Mouse (Mus musculus): ENCODE data around the gene Ocln. TPM values are rescaled to one million over a fixed set of nuclear protein-coding genes. Genes with fewer than 3 reads are reported as not detected.
A peak's percentile ranks its signal among the peaks of the same experiment; 100 is the strongest.
"Not testable (repeated sequence)": the region's sequence is repeated elsewhere in the genome, so short reads cannot be mapped to it uniquely, and the experiment has no call there.

Gene Ocln
- total RNA-seq, 2 experiments from 2014 or later = 0.57 to 0.87 TPM

GRCm38 (mm10) chr13:100492061-100492787, 60.3 kb downstream of the Ocln start, which contains the start of gene Gtf2h2:
Gtf2h2 (minus strand) TSS chr13:100492579.
- peak; percentile 83 to 93 for DNase-seq

- DNase-seq = no peak
Measured at GRCm38 (mm10) chr13:100491623-100492022, 60.9 kb downstream of the Ocln start.

- no peak for DNase-seq
Measured at GRCm38 (mm10) chr13:100490424-100490823, 62.1 kb downstream of the Ocln start.

- DNase-seq = no peak
Measured at GRCm38 (mm10) chr13:100483610-100484009, 68.9 kb downstream of the Ocln start.

- DNase-seq = no peak
Measured at GRCm38 (mm10) chr13:100463527-100464222, 88.8 kb downstream of the Ocln start.

GRCm38 (mm10) chr13:100461336-100461735, 91.2 kb downstream of the Ocln start:
- no peak for DNase-seq

GRCm38 (mm10) chr13:100452415-100453127, 99.9 kb downstream of the Ocln start, which contains the start of gene Naip1:
Naip1 (minus strand) TSS chr13:100452869.
- not testable (repeated sequence) for DNase-seq

- DNase-seq = no peak
Measured at GRCm38 (mm10) chr13:100449495-100449894, 103.0 kb downstream of the Ocln start.

Other genes with a start within 250 kb of the Ocln start
- gene Naip6, start 235.0 kb downstream of the Ocln start, total RNA-seq (2021) = under 1 TPM; 0.22 to 0.23 TPM
- gene Naip1, start 99.8 kb downstream of the Ocln start, total RNA-seq (2021) = under 1 TPM; 0.07 to 0.18 TPM
- 10 to 100 TPM; 21.7 to 21.9 TPM for gene Gtf2h2, start 60.1 kb downstream of the Ocln start, total RNA-seq (2021)
- gene Marveld2, start 64.3 kb upstream of the Ocln start, total RNA-seq (2021) = under 1 TPM; 0.42 to 0.57 TPM
- gene Ak6, start 98.3 kb upstream of the Ocln start, total RNA-seq (2021) = 10 to 100 TPM; 59.8 to 63.5 TPM
- gene Rad17, start 98.3 kb upstream of the Ocln start, total RNA-seq (2021) = 10 to 100 TPM; 15.0 to 17.1 TPM
- 10 to 100 TPM in 1 of 2 experiments, 1 to 10 TPM in 1; 9.6 to 18.1 TPM for gene Taf9, start 98.9 kb upstream of the Ocln start, total RNA-seq (2021)
- under 1 TPM; 0.17 to 0.46 TPM for gene Ccdc125, start 117.0 kb upstream of the Ocln start, total RNA-seq (2021)
- 10 to 100 TPM; 21.3 to 22.2 TPM for gene Cdk7, start 178.2 kb upstream of the Ocln start, total RNA-seq (2021)
- gene Mrps36, start 191.9 kb upstream of the Ocln start, total RNA-seq (2021) = 100 to 1,000 TPM; 165 to 196 TPM
- gene Cenph, start 223.2 kb upstream of the Ocln start, total RNA-seq (2021) = not detected
- 1 to 10 TPM in 1 of 2 experiments, under 1 TPM in 1; 0.57 to 1.1 TPM for gene Ccnb1, start 233.9 kb upstream of the Ocln start, total RNA-seq (2021)

Measured in heart, adult 18-20 months (tissue).